Mouse (Mus musculus) bone marrow macrophage, adult 2 months (primary cell): ENCODE results near the gene Gid4. TPM values are rescaled to one million over a fixed set of nuclear protein-coding genes. Genes with fewer than 3 reads are reported as not detected.

ENCODE experiments used
- H3K27ac ChIP-seq: 2 replicates; pipeline ENCODE4 v1.5.1; 2012; ENCODE audit warnings: low read depth, low read length; ENCODE audit not compliant: insufficient read depth
- H3K4me1 ChIP-seq: 2 replicates; pipeline ENCODE4 v1.6.1; 2012; ENCODE audit warnings: low read length; ENCODE audit not compliant: control insufficient read depth, insufficient read depth
- H3K4me3 ChIP-seq: 2 replicates; pipeline ENCODE4 v1.5.1; 2012; ENCODE audit warnings: mild to moderate bottlenecking, low read length, moderate library complexity; ENCODE audit not compliant: insufficient read depth
- CTCF ChIP-seq: IDR thresholded peaks from 2 replicates; pipeline ENCODE4 v1.5.1; 2012; ENCODE audit warnings: low read depth, mild to moderate bottlenecking, low read length, moderate library complexity
- POLR2A ChIP-seq: IDR thresholded peaks from 2 replicates; pipeline ENCODE4 v1.6.1; 2012; ENCODE audit warnings: mild to moderate bottlenecking, low read depth, low read length, borderline replicate concordance
- polyA plus RNA-seq: library from polyadenylated mRNA; stranded (reverse); fragments of >200 nt; gene quantifications from 2 replicates; pipeline ENCODE4 v1.2.4, GENCODE M21; 2012; ENCODE audit not compliant: missing spikeins, insufficient read depth, insufficient read length

The Gid4 gene
- 13.6 and 13.9 TPM in 2 replicates for polyA plus RNA-seq

GRCm38 (mm10) chr11:60416963-60417716 lies at the start of gene Gid4:
TSS of gene Gid4 (plus strand) at chr11:60417145.
- TF ChIP-seq CTCF (no peak), POLR2A (no peak)
- Histone ChIP-seq H3K4me1 (peaks cover 20% of the 10 kb centered on the region), H3K27ac (peak within 1 kb of the TSS; percentile 52), H3K4me3 (peak within 1 kb of the TSS; percentile 81)

GRCm38 (mm10) chr11:60367256-60367655 lies 49.7 kb upstream of the Gid4 start:
- Histone ChIP-seq H3K27ac (no peak overlapping the region), H3K4me3 (no peak overlapping the region), H3K4me1 (no peaks in the 10 kb centered on the region)
- no peak for TF ChIP-seq POLR2A
- TF ChIP-seq CTCF: no peak

- TF ChIP-seq POLR2A: no peak
- no peak for TF ChIP-seq CTCF
- Histone ChIP-seq H3K4me1 (no peaks in the 10 kb centered on the region), H3K4me3 (no peak overlapping the region), H3K27ac (no peak overlapping the region)
Observed at GRCm38 (mm10) chr11:60368909-60369308, 48.0 kb upstream of the Gid4 start.

GRCm38 (mm10) chr11:60369448-60369847 lies 47.5 kb upstream of the Gid4 start:
- Histone ChIP-seq H3K4me3 (no peak overlapping the region), H3K4me1 (no peaks in the 10 kb centered on the region), H3K27ac (no peak overlapping the region)
- TF ChIP-seq CTCF (no peak), POLR2A (no peak)

- H3K27ac ChIP-seq: no peak overlapping the region
- H3K4me1 ChIP-seq: no peaks in the 10 kb centered on the region
- no peak overlapping the region for H3K4me3 ChIP-seq
- TF ChIP-seq POLR2A (no peak), CTCF (no peak)
Observed at GRCm38 (mm10) chr11:60370431-60370830, 46.5 kb upstream of the Gid4 start.

GRCm38 (mm10) chr11:60374481-60374880 lies 42.5 kb upstream of the Gid4 start:
- Histone ChIP-seq H3K4me1 (no peaks in the 10 kb centered on the region), H3K4me3 (no peak overlapping the region), H3K27ac (no peak overlapping the region)
- TF ChIP-seq CTCF (no peak), POLR2A (no peak)

GRCm38 (mm10) chr11:60383518-60383917 lies 33.4 kb upstream of the Gid4 start:
- TF ChIP-seq CTCF (no peak), POLR2A (no peak)
- Histone ChIP-seq H3K4me3 (no peak overlapping the region), H3K27ac (no peak overlapping the region), H3K4me1 (no peaks in the 10 kb centered on the region)

GRCm38 (mm10) chr11:60384762-60385421 lies 32.1 kb upstream of the Gid4 start:
- TF ChIP-seq CTCF (no peak), POLR2A (no peak)
- Histone ChIP-seq H3K4me1 (no peaks in the 10 kb centered on the region), H3K27ac (no peak overlapping the region), H3K4me3 (no peak overlapping the region)

GRCm38 (mm10) chr11:60385946-60386345 lies 31.0 kb upstream of the Gid4 start:
- Histone ChIP-seq H3K27ac (no peak overlapping the region), H3K4me3 (no peak overlapping the region), H3K4me1 (no peaks in the 10 kb centered on the region)
- TF ChIP-seq CTCF (no peak), POLR2A (no peak)

- Histone ChIP-seq H3K4me1 (no peaks in the 10 kb centered on the region), H3K4me3 (no peak overlapping the region), H3K27ac (no peak overlapping the region)
- TF ChIP-seq POLR2A (no peak), CTCF (no peak)
Observed at GRCm38 (mm10) chr11:60387944-60388343, 29.0 kb upstream of the Gid4 start.
